Mouse (Mus musculus): ENCODE results near the gene Gpr45. TPM values are rescaled to one million over a fixed set of nuclear protein-coding genes. Genes with fewer than 3 reads are reported as not detected.

The Gpr45 gene
- polyA plus RNA-seq, 1 experiment from 2014 or later: 5.0 TPM

Small RNA genes lying within 50 kb of the gene (microRNA-seq; reads per million reads assigned to microRNA genes)
- gene Gm24001 (ENCODE audit: borderline number of aligned reads): not detected

Other genes with a start within 250 kb of the Gpr45 start
- 65.3 and 69.0 TPM in 2 replicates for gene Mrps9, start 101.6 kb upstream of the Gpr45 start, polyA plus RNA-seq (2014; fragmentation: Nextera tagmentation; extraction: Ambion mirVana)
- gene Tgfbrap1, start 145.8 kb downstream of the Gpr45 start, polyA plus RNA-seq (2014; fragmentation: Nextera tagmentation; extraction: Ambion mirVana): 8.6 and 8.7 TPM in 2 replicates
- gene AI597479, start 145.8 kb downstream of the Gpr45 start, polyA plus RNA-seq (2014; fragmentation: Nextera tagmentation; extraction: Ambion mirVana): 22.4 and 29.8 TPM in 2 replicates
- gene Fhl2, start 244.1 kb downstream of the Gpr45 start, polyA plus RNA-seq (2014; fragmentation: Nextera tagmentation; extraction: Ambion mirVana): 181 and 186 TPM in 2 replicates